Mouse (Mus musculus): ENCODE results near the gene Lrrc51.

GRCm38 (mm10) chr7:101939758-101940157 is 6.1 kb upstream of the Lrrc51 start:
- no peak for TF ChIP-seq TCF12 (IDR thresholded peaks at IDR 0.05; ENCODE audit: insufficient read depth, poor library complexity, severe bottlenecking)
- TF ChIP-seq POLR2A (IDR thresholded peaks at IDR 0.05; ENCODE audit: insufficient read length, low read depth): no peak
- TF ChIP-seq CEBPB (IDR thresholded peaks at IDR 0.05; ENCODE audit: insufficient read depth, poor library complexity, severe bottlenecking): no peak
- no peak for TF ChIP-seq SRF (IDR thresholded peaks at IDR 0.05; ENCODE audit: control insufficient read depth, insufficient read length, low read depth)
- no peak for TF ChIP-seq MYOG (IDR thresholded peaks at IDR 0.05; ENCODE audit: control insufficient read depth in 1 of 3, insufficient read depth in 1 of 3, insufficient read length in 2 of 3, low read depth in 2 of 3)
- no peak for TF ChIP-seq POLR2AphosphoS2 (IDR thresholded peaks at IDR 0.05; ENCODE audit: insufficient read length, low read depth)
- TF ChIP-seq E2F4 (IDR thresholded peaks at IDR 0.05; ENCODE audit: insufficient read depth): no peak
- no peak for TF ChIP-seq TCF3 (IDR thresholded peaks at IDR 0.05; ENCODE audit: insufficient read length, low read depth)
- TF ChIP-seq MAX (IDR thresholded peaks at IDR 0.05; ENCODE audit: low read depth): no peak

Measured in myocyte (in vitro differentiated cells).